Mouse (Mus musculus): Measurements from ENCODE around the gene Tmem136.

DNA sequence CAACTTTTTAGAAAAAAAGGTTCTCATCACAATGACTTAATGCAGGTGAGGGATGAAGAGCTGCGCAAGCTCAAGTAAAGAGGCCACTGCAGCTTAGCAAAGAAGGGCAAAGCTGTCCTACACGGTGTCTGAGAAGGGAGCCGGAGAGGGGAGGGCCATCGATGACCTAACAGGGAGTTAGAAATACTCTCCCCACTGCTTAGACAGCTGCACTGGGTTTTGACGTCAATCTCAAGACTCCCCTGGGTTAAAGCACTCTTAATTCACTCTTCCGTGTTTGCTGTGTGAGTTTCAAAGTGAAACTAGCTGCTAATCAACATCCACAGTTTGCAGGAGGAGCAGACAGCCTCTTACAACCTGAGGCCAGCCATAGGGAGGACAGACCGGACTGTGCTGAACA, 40.2 kb downstream of the Tmem136 start:
- no peak for TF ChIP-seq CHD2 (IDR thresholded peaks at IDR 0.05; ENCODE audit: low read depth, low read length)
- no peak for TF ChIP-seq MAFK (IDR thresholded peaks at IDR 0.05; ENCODE audit: insufficient read depth, low read depth, low read length)

Measured in ES-E14 (cell line).